Mouse (Mus musculus) testis, postnatal 10 days (tissue): ENCODE results near the gene Hnrnpa0.
"Not testable (repeated sequence)": the region's sequence is repeated elsewhere in the genome, so short reads cannot be mapped to it uniquely, and the experiment has no call there.

ENCODE experiments used
- DNase-seq: peaks from one replicate; pipeline ENCODE4 v3.0.0; 2021; ENCODE audit warnings: low spot score

Hnrnpa0 gene

DNA sequence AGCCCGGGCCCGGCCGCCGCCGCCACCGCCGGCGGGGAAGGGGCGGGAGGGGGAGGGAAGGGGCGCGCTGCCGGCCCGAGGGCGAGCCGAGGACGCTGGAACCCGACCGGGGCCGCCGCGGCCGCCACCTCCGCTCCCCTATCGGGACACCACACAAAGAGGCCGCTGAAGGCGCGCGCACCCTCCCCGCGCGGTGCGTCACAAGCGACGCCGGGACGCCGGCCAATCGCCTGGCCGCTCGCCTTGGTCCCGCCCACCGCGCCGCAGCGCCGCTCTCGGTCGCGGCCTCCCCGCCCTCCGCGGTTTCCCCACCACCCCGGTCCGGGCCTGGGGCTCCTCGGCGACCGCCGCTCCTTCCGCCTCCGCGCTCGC is at the start of gene Hnrnpa0:
Gene Hnrnpa0 (minus strand): TSS at position 161 of the 372 bp plus-strand sequence.
- peak; percentile 98 for DNase-seq

DNA sequence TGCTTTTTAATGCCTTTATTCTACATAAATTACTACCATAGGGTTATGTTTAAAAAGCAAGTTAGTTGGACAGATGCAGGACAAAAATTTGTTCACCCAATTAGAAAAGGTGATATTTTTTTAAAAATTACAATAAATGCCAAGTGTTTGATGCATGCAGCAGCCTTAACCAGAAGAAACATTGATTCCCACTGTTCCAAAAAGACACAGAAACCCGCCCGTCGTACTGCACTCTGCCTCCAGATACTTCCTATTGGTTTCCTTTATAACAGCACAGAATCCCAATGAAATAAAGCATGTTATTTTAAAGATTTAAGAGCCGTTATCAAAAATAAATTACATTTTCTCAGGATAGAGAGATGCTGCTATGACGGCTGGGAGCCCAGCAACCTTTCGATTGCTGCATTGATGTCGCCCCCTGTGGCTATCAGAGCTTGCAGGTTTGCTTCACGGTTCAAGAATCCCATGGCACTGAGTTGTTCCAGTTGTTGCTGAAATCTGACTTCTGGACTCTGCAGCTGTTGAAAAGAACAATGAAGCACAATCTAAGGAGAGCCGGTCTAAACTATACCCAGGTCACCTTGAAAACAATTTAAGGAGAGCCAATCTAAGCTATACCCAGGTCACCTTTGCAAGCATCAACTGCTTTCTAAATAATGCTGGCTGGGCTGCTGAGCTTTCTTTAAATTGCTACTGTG is 49.3 kb upstream of the Hnrnpa0 start:
- peak; percentile 100 for DNase-seq

DNA sequence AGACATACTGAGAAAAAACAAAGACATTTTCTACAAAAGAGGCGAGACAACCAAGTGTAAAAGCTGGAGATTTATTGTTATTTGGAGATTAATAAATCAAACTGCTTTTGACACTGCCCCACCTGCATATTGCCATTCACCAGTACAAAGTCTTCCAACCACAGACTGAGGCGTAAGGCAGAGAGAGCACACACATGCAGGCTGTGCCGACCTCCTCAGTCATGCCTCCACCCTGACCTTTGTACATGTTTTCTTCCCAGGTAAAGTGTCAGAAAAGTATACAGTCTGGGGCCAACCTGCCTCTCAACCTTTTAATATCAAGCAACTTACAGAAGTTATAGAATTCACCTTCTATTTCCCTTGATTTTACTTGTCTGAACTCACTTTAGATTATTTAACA is 47.7 kb upstream of the Hnrnpa0 start:
- no peak for DNase-seq

DNA sequence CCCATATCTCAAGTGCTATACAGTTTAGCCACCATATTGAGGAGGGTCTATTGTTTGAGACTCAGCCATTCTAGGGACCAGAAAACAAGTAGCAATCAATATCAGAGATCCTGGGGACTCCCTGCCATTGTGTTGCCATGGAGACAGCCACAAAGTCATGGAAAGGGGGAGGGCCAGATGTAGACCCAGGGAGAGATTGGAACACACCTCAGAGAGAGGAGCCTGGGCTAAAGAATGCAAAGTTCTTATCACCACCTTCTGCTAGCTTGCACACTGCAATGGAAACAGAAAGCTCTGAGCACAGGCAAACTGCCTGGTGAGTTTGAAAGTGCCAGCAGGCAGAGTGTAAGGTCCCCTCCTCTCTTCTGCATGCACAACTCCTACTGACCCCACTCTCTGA is 39.8 kb upstream of the Hnrnpa0 start:
- DNase-seq = no peak

DNA sequence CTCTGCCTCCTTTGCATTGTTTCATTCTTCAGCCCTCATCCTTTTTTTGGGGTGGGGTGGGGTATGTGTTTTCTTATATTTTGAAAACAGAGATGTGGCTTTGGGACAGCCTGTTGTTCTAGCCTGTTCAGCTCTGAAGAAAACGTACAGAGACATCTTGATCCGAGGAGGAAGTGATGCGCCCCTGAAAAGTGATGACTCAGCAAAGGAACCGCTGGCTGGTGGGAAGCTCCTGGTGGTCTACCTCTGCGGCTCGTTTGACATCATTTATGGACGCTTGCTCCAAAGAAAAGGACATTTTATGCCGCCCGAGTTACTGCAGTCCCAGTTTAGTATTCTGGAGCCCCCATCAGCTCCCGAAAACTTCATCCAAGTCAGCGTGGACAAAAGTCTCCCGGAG is 35.0 kb upstream of the Hnrnpa0 start:
- DNase-seq = no peak

DNA sequence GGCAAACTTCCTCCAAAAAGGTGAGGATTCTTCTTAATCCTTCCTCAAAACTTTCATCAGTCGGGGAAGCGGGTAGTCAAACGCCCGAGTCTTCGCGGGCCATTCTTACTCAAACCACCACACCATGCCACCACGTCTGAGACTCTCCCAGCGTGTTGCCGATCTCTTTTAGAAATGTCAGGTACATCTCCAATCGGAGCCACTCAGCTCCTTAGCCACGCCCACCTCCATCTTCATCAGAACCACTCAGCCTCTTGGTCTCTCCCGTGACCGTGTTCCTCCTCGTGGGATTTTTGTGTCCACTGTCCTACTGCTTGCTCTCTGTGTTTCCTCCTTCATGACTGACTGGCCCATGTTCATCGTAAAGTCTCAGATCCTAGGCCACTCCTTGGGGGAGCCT is 32.4 kb upstream of the Hnrnpa0 start:
- DNase-seq = peak; percentile 71

DNA sequence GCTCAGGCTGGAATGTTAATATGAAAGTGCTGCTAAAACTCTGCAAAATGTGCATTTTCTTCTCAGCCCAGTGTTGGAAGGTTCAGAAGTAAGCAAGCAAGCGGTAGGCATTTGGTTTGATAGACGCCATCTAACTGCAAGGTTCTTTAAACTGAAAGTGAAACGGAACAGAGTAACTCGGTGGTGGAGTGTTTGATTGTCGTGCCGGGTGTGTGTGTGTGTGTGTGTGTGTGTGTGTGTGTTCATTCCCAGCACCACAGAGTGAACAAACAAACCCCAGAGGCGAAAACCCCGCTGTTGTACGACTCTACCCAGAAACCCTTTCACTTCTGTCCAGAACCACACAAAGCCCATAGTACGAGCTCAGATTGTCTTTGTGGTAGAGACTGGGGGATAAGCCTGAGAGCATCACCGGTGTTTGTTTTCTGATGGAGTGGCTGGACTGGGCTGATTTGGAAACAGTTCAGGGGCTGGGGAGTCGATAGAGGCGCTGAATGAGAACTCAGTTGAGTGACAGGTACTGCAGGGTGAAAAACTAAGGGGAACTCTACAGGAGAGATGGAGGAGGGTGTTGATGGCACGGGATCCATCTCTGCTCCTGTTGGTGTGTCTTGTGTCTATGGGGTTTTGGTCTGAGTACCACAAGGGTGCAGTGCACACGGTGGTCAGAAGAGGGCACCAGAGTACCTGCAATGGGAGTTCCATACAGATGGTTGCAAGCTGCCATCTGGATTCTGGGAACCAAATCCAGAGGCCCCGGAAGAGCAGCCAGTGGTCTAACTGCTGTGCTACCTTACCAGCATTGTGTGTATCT is 29.9 kb upstream of the Hnrnpa0 start:
- DNase-seq = peak; percentile 92

DNA sequence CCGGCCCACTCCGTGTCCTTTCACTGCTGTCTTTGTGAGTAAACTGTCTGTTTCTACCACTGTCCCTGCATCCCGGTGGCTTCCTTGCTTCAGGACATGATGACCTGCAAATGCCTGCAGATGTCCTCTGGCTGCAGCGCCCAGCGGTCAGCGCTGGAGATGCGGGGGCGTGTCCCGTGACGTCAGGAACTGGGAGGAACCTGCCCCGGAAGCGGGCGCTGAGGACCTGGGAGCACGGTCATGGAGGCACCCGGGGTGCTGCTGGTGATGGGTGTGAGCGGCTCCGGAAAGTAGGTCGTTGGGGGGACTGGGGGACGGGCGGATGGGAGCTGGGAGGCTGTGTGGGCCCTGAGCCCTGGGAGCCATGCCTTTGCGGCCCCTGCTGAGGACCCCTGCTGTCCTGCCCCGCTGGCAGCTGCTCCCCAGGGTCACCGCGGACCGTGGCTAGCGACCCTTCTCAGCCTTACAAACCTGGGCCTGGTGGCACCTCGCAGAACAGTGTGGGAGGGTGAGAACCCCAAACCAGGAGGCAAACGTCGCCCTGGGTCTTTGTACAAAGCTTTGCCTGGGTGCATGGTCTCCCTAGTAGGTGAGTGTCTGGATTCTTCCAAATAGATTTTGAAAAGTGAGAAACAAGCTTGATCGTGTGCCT is 29.2 kb upstream of the Hnrnpa0 start, which contains the start of gene Idnk:
Gene Idnk (plus strand): TSS at position 203 of the 652 bp plus-strand sequence.
- DNase-seq = peak; percentile 96

DNA sequence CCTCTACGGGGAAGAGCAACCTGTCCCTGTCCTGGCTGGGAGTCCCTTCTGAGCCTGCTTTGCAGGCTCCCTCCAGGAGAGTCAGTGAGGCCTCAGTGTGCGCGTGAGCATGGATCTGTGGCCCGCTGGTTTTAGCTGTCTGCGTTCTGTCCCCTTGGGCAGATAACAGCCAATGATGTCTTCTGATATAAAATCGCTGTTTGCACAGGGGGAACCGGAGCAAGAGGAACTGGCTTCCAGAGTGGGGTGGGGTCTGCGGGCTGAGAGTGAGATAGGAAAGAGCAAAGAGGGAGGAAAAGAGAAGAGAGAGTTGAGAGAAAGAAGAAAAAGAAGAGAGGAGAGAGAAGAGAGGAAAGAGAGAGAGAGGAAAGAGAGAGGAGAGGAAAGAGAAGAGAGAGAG is 28.7 kb upstream of the Hnrnpa0 start:
- DNase-seq = no peak

DNA sequence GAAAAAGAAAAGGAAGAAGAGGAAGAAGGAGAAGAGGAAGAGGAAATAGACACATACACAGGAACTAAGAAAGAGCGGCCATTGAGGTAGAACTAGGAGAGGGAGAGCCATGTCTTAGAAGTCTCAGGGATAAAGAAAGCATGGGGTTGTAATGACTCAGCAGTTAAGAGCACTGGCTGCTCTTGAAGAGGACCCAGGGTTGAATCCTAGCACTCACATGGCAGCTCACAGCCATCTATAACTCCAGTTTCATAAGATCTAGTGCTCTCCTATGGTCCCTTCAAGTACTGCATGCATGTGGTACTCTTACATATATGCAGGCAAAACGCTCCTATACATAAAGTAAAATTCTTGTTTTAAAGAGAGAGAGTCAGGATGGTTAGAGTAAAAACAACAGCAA is 27.7 kb upstream of the Hnrnpa0 start:
- DNase-seq = no peak

DNA sequence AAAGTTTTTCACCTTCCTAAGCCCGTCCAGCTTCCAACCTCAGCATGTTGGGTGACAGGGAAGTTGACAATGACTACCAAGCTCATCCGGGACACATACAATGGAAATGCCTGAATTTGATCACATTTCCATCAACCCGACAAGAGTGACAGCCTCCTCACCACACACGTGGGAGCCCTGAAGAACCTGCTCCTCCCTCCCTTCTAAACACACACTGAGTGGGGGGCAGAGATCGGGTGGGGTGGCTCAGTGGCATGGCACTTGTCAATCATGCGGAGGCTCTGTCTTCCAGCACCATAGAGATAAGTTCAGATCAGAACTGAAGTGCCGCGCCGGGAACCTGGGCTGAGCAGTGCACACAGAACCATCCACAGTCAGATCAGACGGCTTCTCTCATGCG is 22.1 kb upstream of the Hnrnpa0 start:
- DNase-seq = no peak

DNA sequence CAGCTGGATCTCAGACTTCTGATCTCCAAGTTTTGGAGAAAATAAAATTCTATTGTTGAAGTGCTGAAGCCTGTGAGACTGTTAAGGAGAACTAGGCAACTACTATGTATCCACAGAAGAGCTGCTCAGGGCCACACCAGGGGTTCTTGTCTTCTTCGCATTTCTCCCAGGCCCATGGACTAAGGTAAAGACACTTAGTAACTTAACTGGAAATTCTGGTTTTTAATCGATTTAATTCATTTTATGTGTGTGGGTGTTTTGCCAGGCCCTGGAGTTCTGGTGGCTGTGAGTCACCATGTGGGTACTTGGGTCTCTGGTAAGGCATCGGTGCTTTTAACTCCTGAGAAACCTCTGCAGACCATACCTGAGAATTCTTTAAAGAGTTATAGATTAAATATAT is 21.3 kb upstream of the Hnrnpa0 start:
- no peak for DNase-seq

DNA sequence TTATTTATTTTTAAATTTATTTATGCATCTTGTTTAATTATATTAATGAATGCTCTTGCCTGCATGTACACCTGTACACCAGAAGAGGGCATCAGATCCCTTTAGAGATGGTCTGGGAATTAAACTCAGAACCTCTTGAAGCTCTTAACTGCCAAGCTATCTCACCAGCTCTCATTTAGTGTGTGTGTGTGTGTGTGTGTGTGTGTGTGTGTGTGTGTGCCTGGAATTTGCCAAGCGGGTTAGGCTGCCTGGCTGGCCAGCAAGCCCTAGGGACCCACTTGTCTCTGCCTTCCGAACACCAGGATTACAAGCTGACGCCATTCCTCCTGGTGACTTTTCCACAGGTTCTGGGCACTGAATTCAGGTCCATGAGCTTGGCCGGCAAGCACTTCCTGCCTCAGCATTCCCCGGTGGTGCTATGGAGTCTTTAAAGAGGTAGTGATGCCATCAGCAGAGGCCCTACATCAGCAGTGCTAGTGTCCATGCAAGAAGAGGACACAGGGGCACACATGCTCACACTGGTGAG is 20.7 kb upstream of the Hnrnpa0 start:
- DNase-seq = no peak

DNA sequence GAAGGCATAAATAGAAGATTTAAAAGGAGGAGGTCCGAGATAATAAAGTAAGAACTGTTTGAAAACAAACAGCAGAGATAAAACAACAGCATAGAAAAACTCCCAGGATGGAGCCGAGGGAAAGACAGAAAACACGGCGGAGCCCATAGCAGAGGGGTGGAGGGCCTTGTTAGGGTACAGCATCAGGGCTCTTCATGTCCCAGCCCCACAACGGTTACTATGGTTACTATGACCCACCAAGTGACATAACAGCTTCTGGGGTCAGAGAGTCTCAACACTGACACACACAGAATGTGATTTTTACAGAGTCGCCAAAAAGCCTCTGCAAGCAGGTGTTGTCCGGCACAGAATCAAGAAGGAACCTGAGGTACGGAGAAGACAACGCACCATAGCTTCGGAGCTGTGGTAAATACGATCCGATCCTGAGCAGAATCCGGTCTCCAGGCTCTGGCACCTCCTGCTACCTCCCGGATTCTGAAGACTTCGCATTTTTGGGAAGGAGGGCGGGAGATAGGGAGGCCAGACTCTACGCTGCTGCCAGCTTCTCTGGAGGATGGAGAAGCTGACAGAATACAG is 20.0 kb upstream of the Hnrnpa0 start:
- DNase-seq = peak; percentile 77

DNA sequence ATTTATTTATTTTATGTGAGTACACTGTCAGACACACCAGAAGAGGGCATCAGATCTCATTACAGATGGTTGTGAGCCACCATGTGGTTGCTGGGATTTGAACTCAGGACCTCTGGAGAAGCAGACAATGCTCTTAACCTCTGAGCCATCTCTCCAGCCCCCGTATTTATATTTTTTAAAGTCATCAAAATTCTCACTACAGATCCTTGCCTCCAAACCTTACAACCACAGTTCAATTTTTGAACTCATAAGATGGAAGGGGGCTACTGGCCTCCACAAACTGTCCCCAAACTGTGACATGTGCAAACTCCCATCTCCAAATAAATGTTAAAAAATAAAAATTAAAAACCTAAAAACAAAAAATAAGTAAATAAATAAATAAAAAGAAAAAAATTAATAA is 19.4 kb upstream of the Hnrnpa0 start:
- no peak for DNase-seq

DNA sequence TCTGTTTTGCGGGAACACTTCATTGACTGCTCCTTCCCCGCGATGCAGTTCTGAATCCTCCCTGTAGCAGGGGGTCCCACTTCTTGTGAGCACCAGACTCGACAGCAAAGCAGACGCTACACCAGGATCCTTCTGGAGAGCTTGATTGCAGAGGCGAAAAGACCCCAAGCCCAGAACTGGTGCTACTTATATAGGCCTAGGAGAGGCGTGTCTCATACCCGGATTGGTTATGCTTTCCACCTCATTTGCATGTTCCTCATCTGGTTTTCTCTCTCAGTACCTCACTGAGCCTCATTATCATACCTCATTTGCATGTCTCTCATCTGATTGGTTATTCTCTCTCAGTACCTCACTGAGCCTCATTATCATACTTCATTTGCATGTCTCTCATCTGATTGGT is 18.2 kb upstream of the Hnrnpa0 start:
- DNase-seq = not testable (repeated sequence)

DNA sequence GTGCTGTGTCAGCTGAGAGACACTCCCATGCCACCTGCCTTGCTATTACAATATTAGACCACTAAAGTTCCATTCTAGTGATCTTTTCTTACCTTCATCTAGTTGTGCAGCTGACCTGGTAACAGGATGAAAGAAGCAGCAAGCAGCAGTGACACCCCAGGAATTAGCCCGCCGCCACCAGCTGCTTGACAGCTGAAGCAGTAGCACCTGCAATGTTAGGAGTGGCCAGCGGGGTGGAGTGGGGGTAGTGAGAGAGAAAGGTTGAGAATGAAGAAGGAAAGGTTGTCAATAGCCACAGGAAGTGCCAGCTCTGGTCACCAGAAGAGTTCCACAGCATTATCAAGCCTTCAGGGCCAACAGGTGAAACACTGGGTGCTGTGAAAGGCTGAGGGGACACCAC is 3.3 kb upstream of the Hnrnpa0 start:
- DNase-seq = no peak

DNA sequence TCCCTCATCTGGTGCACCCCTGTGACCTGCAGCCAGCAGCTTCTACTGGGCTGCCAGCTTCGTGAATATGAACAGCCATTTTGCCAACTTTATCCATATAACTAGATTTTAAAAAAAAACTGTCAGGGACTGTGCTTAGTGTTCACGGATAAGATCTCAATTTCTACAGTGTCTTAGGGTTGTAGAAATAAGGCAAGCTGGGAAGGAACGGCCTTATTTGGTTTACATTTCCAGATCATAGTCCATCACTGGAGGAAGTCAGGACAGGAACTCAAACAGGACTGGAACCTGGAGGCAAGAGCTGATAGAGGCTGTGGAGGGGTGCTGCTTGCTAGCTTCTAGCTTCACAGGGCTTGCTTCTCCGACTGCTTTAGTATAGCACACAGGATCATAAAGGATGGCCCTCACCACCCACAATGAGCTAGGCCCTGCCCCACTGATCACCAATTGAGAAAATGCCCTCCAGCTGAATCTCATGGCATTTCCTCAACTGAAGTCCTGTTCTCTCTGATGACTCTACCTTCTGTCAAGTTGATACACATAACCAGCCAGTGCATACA is 1.4 kb upstream of the Hnrnpa0 start:
- no peak for DNase-seq

DNA sequence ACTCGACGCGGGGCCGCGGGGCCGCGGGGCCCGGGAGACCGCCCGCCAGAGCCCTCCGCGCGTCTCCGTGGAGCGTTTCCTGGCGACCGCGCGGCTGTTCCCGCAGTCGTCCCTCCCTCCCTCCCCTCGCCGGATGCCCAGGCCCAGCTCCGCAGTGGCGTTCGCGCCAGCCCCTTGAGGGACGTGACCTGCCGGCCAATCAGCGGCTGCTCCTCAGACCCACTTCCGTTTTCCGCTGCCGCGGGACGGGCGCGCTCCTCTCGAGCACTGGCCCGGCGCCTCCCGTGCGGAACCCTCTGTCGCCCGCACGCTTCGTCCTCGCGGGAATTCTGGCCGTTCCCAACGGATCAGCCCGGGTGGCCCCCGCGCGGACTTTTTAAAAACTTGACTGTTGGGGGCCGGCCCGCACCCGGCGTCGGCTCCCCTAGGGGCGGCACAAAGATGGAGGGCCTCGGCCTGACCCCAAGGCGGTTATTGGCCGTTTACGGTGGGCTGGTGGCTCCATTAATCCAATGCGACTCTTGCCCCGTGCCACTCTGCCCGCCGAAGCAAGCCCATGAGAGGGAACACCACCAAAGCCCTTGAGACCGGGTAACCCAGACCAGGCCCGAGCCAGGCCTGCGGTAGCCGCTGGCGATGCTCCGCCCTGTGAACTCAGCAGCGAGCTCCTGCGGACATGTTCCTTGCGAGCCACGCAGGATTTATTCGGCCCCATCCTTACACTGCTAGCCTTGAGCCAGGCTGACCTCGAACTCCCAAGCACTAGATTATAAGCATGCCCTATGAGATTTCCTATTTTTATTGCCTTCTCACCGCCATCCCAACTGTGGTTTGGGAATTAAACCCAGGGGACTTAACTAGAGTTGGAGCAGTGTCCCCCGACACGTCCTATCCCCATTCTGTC is 664 bp upstream of the Hnrnpa0 start:
- DNase-seq = peak; percentile 93

DNA sequence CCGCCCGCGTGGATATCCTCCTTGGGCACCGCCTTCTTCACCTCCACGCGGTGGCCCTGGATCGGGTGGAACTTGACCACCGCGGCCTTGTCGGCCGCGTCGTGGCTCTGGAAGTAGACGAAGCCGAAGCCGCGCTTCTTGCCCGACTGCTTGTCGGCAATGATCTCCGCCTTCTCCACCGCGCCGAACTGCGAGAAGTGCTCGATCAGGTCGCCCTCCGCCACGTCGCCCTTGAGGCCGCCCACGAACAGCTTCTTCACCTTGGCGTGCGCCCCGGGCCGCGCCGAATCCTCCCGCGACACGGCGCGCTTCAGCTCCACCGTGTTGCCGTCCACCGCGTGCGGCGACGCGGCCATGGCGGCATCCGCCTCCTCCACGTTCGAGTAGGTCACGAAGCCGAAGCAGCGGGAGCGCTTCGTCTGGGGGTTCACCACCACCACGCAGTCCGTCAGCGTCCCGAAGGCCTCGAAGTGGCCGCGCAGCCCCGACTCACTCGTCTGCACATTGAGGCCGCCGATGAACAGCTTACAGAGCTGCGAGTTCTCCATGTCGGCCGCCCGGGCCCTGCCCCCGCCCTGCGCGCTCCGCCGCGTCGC is 492 bp downstream of the Hnrnpa0 start:
- peak; percentile 77 for DNase-seq
